Mouse (Mus musculus) retina, postnatal 1 day (tissue): ENCODE measurements at regions not wholly inside any gene's neighbourhood (a gene's known extent, or its start where the extent isn't known, plus 50 kb on each side); places are given as distances from the start of the nearest gene placed in this dataset.

Experiments used
- DNase-seq: peaks from one replicate; pipeline ENCODE4 v3.0.0-alpha.2; 2012

- no peak for DNase-seq
Observed at GRCm38 (mm10) chr9:94589672-94590071, 51.8 kb upstream of the 1190002N15Rik start.

DNA sequence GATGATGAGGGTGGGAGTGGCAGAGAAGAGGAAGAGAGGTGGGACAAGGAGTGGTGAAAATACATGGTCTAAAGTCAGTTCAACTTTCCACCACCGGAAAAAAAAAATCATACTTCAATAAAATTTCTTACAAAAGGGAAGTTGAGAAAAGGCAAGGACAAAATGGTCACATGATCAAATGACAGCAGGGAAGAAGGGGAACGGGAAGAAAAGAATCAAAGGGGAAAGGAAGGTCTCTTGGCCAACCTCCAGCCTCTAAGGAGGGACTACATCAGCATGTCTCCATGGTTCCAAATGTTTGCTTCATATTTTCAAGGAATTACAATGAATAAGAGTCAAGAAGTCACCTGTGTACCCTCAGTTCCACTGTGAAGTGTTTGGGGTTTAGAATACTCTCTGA lies 64.7 kb upstream of the Slc9a9 start:
- no peak for DNase-seq

DNA sequence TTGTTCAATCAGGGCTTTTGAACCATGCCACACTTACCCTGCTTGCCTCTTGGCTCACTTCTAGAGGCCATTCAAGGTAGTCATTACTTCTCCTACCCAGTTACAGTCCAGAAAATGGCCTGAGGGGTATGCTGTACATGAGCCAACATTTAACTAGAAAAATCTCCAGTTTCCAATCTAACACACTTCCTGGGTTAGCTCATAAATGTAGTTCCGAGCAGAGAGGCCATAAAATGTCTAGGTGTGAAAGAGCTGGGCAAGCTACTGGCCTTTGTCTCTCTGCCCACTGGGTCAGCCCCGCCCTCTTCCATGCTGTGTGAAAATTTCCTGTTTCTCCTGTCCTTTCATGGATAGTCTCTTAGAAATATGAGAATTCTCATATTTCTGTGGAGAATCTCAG lies 63.3 kb upstream of the Slc9a9 start:
- DNase-seq, result no peak

DNA sequence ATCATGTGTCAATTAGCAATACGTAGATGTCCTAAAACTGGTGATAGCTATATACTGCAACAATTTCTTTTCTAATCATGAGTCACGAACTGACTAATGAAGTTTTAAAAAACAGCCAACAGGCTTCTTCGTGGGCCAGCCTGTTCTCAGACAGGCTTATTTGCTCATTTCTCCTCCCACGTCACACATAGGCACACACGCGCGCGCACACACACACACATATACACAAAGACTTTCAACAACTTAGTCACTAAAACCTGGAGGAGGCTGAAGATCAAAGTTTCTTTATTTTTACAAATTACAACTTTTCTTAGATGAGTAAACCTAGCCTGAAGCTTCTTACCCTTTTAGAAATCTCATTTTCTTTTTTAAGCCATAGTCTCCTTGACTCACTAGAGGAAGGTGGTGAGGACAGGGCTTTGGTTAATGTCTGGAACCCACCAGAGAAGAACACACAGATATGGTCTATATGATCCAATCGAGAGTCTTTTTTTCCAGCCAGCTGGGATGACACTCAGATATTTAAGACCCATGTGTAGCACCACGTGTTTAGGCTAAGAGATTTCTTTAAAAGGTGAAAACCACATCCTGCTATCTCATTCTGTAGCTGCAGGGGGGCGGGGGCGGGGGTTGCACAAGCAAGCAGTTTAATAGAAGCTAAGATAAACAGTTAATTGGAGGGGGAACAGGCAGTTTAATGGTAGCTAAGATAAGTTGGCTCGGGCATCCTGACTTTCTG lies 62.5 kb upstream of the Slc9a9 start:
- no peak for DNase-seq

DNA sequence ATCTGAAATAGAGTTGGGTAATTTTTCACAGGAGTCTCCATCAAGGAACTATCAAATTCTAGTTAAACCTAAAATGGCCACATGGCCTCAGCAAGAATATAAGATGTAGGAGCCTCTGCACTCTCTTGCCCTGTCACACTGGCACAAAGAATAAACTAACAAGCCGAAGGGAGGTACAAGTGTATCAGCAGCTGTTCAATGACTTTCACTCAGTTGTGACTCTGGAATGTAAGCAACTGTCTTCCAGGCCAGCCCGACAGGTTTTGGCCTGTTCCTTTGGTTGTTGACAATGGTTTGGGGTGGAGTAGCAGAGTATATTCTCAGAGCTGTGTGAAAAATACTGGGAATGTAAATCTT lies 62.0 kb upstream of the Slc9a9 start:
- DNase-seq, result no peak

DNA sequence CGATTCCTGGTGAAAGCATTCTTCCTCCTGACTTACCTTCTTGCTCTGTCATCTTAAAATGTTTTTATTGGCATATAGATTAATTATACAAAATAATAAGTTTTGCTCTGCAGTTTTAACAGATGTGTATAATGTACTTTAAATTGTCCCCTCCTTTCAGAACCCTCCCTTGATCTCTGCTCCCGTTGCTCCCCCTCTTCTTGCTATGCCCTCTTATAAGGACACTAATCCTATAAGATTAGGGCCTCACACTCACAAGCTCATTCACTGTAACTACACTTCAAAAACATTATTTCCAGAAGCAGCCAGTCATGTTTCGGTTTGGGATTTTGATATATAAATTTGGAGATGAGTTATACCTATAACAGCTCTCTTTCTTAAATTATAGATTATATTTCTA lies 59.6 kb upstream of the Slc9a9 start:
- DNase-seq, result no peak

- DNase-seq, result peak; percentile 29
Observed at GRCm38 (mm10) chr9:94610600-94611337, 58.9 kb upstream of the Slc9a9 start.

DNA sequence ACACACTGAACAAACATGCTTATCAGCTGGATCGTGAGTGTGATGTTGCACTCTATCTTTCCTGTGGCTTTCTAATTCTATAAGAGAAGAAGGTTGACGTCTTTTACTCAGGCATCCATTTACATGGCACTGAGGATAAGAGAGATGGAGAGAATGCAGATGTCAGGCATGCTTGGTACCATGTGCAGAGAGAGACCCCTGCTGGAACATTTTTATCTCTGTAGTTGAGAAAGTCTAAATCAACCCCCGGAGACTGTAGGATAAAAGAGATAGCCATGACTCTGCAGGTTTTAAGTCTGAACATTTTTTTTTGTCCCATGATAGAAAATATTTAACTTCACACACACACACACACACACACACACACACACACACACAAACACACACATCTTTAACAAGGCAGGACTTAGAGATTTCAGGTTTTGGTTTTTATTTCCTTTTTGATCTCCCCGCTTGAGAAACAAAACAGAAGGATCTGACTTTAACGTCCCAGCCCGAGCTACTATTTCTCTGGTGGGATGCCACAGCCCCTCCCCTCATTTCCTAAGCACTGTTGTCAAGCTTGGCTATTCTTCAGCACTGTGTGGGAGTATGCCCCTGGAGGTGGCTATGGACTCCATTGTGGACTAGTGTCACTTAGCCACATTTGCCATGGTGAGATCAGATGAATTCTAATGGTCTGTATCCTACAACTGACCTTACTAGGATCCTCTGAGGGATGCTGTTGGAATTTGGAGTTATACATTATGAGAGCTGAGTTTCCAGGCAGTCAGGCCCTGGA lies 55.6 kb upstream of the Slc9a9 start:
- peak; percentile 73 for DNase-seq

- DNase-seq, result no peak
Observed at GRCm38 (mm10) chr9:94615205-94615604, 54.5 kb upstream of the Slc9a9 start.

DNA sequence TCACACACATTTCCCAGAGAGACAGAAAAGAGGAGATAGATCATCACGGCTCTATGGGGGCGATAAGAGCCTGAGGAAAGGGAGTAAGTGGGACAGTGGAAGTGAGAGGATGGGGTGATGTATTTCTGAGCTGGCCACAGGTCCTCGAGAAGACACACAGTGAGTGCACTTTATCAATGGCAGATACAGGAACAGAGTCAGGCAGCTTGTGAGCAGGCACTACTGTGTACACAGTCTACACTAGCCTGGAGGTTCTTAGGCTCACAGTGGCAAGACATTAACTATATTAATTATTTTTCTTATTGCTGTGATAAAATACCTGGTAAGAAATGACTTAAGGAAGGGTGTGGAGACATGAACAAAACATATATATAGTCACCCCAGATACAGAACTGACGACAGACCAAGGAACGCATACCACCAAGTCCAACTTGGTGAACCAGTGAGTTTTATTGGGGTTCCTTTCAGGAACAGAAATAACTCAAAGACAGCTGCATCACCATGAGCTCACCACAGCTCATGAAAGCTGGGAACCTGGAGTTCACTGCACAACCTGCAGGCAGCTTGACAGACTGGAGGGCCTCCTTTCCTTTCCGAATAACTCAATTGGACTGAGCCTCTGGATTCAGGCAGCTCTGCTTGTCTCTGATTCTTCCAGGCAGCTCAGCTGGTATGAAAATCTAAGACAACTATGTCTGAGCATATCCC lies 51.5 kb upstream of the Slc9a9 start:
- no peak for DNase-seq
